Mouse (Mus musculus): Measurements from ENCODE around the gene Zfp292.
A peak's percentile ranks its signal among the peaks of the same experiment; 100 is the strongest.

DNA sequence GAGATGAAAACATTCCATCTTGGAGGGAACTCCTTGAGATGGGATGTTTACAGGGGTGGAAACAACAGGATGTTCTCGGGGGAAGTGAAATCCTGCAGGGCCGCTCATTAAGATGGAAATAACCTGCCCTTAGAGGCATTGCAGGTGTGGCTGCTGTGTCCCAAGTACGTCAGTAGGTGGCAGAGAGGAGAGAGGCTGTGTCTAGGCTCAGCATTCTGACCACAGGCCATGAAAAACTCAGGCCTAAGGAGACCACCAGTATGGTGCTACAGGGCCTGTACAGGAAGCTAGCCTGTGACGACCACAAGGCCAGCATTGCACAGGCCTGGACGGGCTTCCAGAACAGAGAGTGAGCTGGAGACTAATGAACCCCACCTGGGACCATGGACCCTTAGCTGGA lies 97.9 kb downstream of the Zfp292 start:
- no peak for TF ChIP-seq POLR2A (IDR thresholded peaks at IDR 0.05; ENCODE audit: borderline replicate concordance, extremely low read depth, low read depth, low read length)
- peak; percentile 51 for TF ChIP-seq CTCF (IDR thresholded peaks at IDR 0.05; ENCODE audit: insufficient read depth, low read length)

All from lung, adult 2 months (tissue).